Mouse (Mus musculus) thymus, adult 2 months (tissue): Measurements from ENCODE around the gene Per1. TPM values are rescaled to one million over a fixed set of nuclear protein-coding genes. Genes with fewer than 3 reads are reported as not detected.

Experiments
- DNase-seq: peaks from one replicate; pipeline ENCODE4 v3.0.0; 2021
- H3K27ac ChIP-seq: fragments of 200-500 bp; 2 replicates; pipeline ENCODE4 v1.5.1; 2012; ENCODE audit warnings: low read length, control low read depth; ENCODE audit not compliant: control insufficient read depth, insufficient read depth
- H3K27me3 ChIP-seq: fragments of 200-500 bp; 2 replicates; pipeline ENCODE4 v1.6.1; 2012; ENCODE audit warnings: mild to moderate bottlenecking, low read length, moderate library complexity, mixed read lengths; ENCODE audit not compliant: control insufficient read depth, insufficient read depth
- H3K36me3 ChIP-seq: fragments of 200-500 bp; 2 replicates; pipeline ENCODE4 v1.6.1; 2012; ENCODE audit warnings: mild to moderate bottlenecking, low read length, moderate library complexity; ENCODE audit not compliant: control insufficient read depth, insufficient read depth
- H3K4me1 ChIP-seq: fragments of 200-500 bp; replicated peaks from 2 replicates; pipeline ENCODE4 v1.6.1; 2012; ENCODE audit warnings: low read length; ENCODE audit not compliant: control insufficient read depth, insufficient read depth
- H3K4me3 ChIP-seq: fragments of 200-500 bp; 2 replicates; pipeline ENCODE4 v1.5.1; 2012; ENCODE audit warnings: mild to moderate bottlenecking, low read length, control low read depth, moderate library complexity; ENCODE audit not compliant: control insufficient read depth, insufficient read depth
- CTCF ChIP-seq: fragments of 200-500 bp; IDR thresholded peaks from 2 replicates; pipeline ENCODE4 v1.5.1; 2012; ENCODE audit warnings: mild to moderate bottlenecking, control low read depth, low read length, moderate library complexity, borderline replicate concordance; ENCODE audit not compliant: control insufficient read depth, poor library complexity, insufficient read depth; ENCODE audit errors: extremely low read depth
- POLR2A ChIP-seq: fragments of 200-500 bp; IDR thresholded peaks from 2 replicates; pipeline ENCODE4 v1.6.1; 2012; ENCODE audit warnings: mild to moderate bottlenecking, low read length, control low read depth, moderate library complexity; ENCODE audit not compliant: control insufficient read depth, poor library complexity, insufficient read depth; ENCODE audit errors: extremely low read depth
- WGBS: fragments of 180-500 bp; shearing (Covaris S2); methylation state at CpG from one replicate; pipeline ENCODE4 v1.1.7; 2018; 5-methylcytosine and 5-hydroxymethylcytosine counted together
- polyA plus RNA-seq: library from polyadenylated mRNA; depleted of rRNA; stranded (reverse); fragments of >200 nt; gene quantifications from 2 replicates; pipeline ENCODE4 v1.2.3, GENCODE M21; 2012

The Per1 gene
- polyA plus RNA-seq, 1 experiment, result 28.0 TPM

DNA sequence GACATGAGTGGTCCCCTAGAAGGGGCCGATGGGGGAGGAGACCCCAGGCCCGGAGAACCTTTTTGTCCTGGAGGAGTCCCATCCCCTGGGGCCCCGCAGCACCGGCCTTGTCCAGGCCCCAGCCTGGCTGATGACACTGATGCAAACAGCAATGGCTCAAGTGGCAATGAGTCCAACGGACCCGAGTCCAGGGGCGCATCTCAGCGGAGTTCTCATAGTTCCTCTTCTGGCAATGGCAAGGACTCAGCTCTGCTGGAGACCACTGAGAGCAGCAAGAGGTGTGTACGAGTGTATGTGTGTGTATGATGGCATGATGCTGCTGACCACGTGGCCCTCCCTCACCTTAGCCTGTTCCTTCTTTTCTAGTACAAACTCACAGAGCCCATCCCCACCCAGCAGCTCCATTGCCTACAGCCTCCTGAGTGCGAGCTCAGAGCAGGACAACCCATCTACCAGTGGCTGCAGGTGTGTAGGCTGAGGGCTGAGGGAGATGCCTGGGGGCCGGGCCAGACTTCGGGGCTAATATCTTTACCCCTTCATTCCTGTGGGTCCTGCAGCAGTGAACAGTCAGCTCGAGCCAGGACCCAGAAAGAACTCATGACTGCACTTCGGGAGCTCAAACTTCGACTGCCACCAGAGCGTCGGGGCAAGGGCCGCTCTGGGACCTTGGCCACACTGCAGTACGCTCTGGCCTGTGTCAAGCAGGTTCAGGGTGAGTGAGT is 5.8 kb downstream of the Per1 start:
- Histone ChIP-seq H3K27ac (no peak overlapping the region), H3K4me3 (no peak overlapping the region), H3K27me3 (no peaks in the 10 kb centered on the region), H3K36me3 (peaks cover 34% of the 10 kb centered on the region), H3K4me1 (peaks cover 44% of the 10 kb centered on the region)
- DNase-seq, result no peak
- 81% methylated on average over 20 of the region's 20 CpGs for WGBS
- TF ChIP-seq POLR2A (no peak), CTCF (no peak)

- 95% methylated on average over 21 of the region's 21 CpGs for WGBS
Observed at GRCm38 (mm10) chr11:69101604-69102402, 6.8 kb downstream of the Per1 start.

GRCm38 (mm10) chr11:69102403-69102725 is 7.3 kb downstream of the Per1 start:
- peaks cover 31% of the 10 kb centered on the region for H3K4me1 ChIP-seq
- no peak for DNase-seq
- TF ChIP-seq CTCF (no peak), POLR2A (no peak)
- no peaks in the 10 kb centered on the region for H3K27me3 ChIP-seq
- no peak overlapping the region for H3K4me3 ChIP-seq
- peaks cover 46% of the 10 kb centered on the region for H3K36me3 ChIP-seq
- 98% methylated on average over 7 of the region's 7 CpGs for WGBS
- no peak overlapping the region for H3K27ac ChIP-seq

More at GRCm38 (mm10) chr11:69101604-69102402, 6.8 kb downstream of the Per1 start:
- Histone ChIP-seq H3K27me3 (no peaks in the 10 kb centered on the region), H3K4me3 (no peak overlapping the region), H3K36me3 (peaks cover 41% of the 10 kb centered on the region), H3K27ac (no peak overlapping the region), H3K4me1 (peaks cover 37% of the 10 kb centered on the region)
- TF ChIP-seq POLR2A (no peak), CTCF (no peak)
- no peak for DNase-seq

- no peak for DNase-seq
- Histone ChIP-seq H3K27ac (no peak overlapping the region), H3K27me3 (no peaks in the 10 kb centered on the region), H3K36me3 (peaks cover 54% of the 10 kb centered on the region), H3K4me1 (peaks cover 25% of the 10 kb centered on the region), H3K4me3 (no peak overlapping the region)
- TF ChIP-seq POLR2A (no peak), CTCF (no peak)
- 98% methylated on average over 14 of the region's 14 CpGs for WGBS
Observed at GRCm38 (mm10) chr11:69103121-69103520, 8.1 kb downstream of the Per1 start.

GRCm38 (mm10) chr11:69103531-69104435 is 8.8 kb downstream of the Per1 start:
- no peak for DNase-seq
- WGBS, result 98% methylated on average over 15 of the region's 15 CpGs
- TF ChIP-seq POLR2A (no peak), CTCF (no peak)
- Histone ChIP-seq H3K27me3 (no peaks in the 10 kb centered on the region), H3K4me3 (no peak overlapping the region), H3K27ac (no peak overlapping the region), H3K4me1 (peaks cover 18% of the 10 kb centered on the region), H3K36me3 (peaks cover 57% of the 10 kb centered on the region)

DNA sequence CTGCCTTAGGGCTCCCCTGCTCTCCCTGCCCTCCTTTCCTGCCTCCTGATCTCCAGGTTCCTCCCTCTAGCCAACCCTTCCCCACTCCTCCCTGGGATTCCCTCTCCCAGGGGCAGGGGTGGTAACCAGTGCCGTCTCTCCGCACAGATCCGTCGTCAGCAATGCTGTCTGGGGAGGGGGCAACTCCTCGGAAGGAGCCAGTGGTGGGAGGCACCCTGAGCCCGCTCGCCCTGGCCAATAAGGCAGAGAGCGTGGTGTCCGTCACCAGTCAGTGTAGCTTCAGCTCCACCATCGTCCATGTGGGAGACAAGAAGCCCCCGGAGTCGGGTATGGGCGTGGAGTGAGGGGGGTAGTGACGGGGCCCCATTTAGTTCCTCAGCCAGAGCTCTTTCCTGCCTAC is 9.5 kb downstream of the Per1 start:
- DNase-seq, result no peak
- Histone ChIP-seq H3K36me3 (peaks cover 57% of the 10 kb centered on the region), H3K4me3 (no peak overlapping the region), H3K27me3 (no peaks in the 10 kb centered on the region), H3K27ac (no peak overlapping the region), H3K4me1 (peaks cover 11% of the 10 kb centered on the region)
- TF ChIP-seq POLR2A (no peak), CTCF (no peak)
- 92% methylated on average over 14 of the region's 14 CpGs for WGBS
